Mouse (Mus musculus) midbrain, embryonic 10.5 days (tissue): Measurements from ENCODE around the gene Plekha3. TPM values are rescaled to one million over a fixed set of nuclear protein-coding genes. Genes with fewer than 3 reads are reported as not detected.

Source experiments
- DNase-seq: peaks from one replicate; pipeline ENCODE4 v3.0.0-alpha.2; 2017; ENCODE audit warnings: low spot score
- H3K27ac ChIP-seq: fragments of 300-500 bp; sonication (generic); replicated peaks from 2 replicates; pipeline ENCODE4 v1.5.1; 2016; ENCODE audit warnings: mild to moderate bottlenecking
- H3K27me3 ChIP-seq: fragments of 300-500 bp; sonication (generic); 2 replicates; pipeline ENCODE4 v1.6.1; 2016; ENCODE audit warnings: low read depth, mild to moderate bottlenecking; ENCODE audit not compliant: poor library complexity, severe bottlenecking
- H3K36me3 ChIP-seq: fragments of 300-500 bp; sonication (generic); 2 replicates; pipeline ENCODE4 v1.6.1; 2016; ENCODE audit warnings: mild to moderate bottlenecking, moderate library complexity
- H3K4me1 ChIP-seq: fragments of 300-500 bp; sonication (generic); 2 replicates; pipeline ENCODE4 v1.6.1; 2016
- H3K4me3 ChIP-seq: fragments of 300-500 bp; sonication (generic); 2 replicates; pipeline ENCODE4 v1.5.1; 2016; ENCODE audit warnings: mild to moderate bottlenecking, moderate library complexity
- H3K9me3 ChIP-seq: fragments of 300-500 bp; sonication (generic); replicated peaks from 2 replicates; pipeline ENCODE4 v1.6.1; 2016; ENCODE audit warnings: mild to moderate bottlenecking
- WGBS: fragments of 180-500 bp; shearing (Covaris S2); methylation state at CpG from one replicate; pipeline ENCODE4 v1.1.7; 2016; 5-methylcytosine and 5-hydroxymethylcytosine counted together
- polyA plus RNA-seq: library from polyadenylated mRNA; unstranded; fragments of >200 nt; fragmentation: Nextera tagmentation; extraction: Ambion mirVana; gene quantifications from 2 replicates; pipeline ENCODE4 v1.2.1, GENCODE M21; 2016

Plekha3 gene
- polyA plus RNA-seq, 1 experiment from 2014 or later: 4.9 TPM

DNA sequence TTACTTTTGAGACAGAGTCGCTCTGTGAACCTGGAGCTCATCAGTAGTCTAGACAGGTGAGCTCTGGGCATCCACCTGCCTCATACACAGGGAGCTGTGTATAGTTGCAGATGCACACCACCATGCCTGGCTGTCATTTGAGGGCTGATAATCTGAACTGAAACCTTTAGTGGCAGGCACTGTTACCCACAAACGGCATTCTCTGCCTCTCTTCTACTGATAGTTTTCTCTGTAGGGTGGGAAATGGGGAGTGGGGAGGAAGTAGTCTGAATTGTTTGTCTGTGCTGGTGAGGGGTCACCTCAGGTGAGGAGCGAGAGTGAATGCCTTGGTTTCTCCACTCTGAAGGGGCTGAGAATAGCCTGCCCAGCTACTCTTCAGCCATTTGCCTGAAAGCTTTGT is 12.5 kb downstream of the Plekha3 start:
- Histone ChIP-seq H3K9me3 (no peaks in the 10 kb centered on the region), H3K27me3 (no peaks in the 10 kb centered on the region), H3K36me3 (peaks cover 90% of the 10 kb centered on the region), H3K27ac (no peak overlapping the region), H3K4me3 (no peak overlapping the region), H3K4me1 (no peaks in the 10 kb centered on the region)
- DNase-seq: no peak
- WGBS: 93% methylated on average over 3 of the region's 3 CpGs

DNA sequence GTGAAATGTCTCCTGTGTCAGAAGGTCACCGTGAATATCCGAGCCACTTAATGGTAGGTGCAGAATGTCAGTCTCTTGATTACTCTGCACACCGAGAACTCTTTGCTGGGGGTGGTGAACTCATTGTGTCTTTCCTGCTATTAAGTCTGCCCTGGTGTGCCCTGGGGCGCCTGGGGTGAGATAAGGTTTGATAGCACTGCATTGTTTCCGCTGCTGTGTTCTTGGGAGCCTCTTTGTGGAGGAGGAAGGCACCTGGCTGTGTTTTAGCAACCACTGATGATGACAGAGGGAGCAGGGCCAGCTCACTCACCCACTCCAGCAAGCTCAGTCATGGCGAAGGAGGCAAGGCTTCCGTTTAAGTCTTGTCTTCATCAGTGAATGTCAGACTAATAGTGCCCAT is 13.1 kb downstream of the Plekha3 start:
- peaks cover 90% of the 10 kb centered on the region for H3K36me3 ChIP-seq
- WGBS: 84% methylated on average over 7 of the region's 7 CpGs
- H3K4me3 ChIP-seq: no peak overlapping the region
- no peak for DNase-seq
- no peaks in the 10 kb centered on the region for H3K4me1 ChIP-seq
- no peaks in the 10 kb centered on the region for H3K9me3 ChIP-seq
- H3K27ac ChIP-seq: no peak overlapping the region
- H3K27me3 ChIP-seq: no peaks in the 10 kb centered on the region

DNA sequence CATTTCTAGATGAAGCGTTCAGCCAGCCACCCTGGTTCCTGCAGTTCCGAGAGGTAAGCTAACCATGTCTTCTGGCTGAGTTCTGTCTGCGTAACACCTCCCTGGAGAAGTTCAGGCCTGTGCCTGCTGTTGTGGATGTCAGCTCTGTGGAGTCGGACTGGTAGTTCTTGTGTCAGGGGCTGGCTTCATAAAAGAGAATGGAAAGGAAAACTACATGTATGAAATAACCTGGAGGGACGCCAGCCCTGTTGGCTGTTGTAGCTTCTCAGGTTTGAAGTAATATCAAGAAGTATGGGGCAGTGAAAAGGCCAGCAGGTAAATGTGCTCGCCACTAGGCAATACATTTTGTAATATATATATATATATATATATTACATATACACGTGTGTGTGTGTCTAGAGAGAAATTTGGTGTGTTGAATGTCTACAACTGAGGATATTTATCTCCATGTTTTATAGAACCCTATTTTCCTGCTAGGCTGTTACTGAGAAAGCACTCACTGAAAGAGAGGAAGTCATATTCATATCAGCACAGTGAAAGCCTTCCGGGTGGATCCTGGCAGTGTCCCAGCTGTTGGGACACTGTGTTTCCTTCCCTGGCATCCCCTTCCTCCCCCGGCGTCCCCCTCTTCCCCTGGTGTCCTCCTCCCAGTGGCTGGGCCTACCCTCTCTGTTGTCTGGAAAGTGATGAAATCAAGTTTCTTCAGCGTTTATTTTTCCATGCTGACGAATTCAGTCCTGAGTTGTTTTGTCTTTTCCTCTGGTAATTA is 15.5 kb downstream of the Plekha3 start:
- no peaks in the 10 kb centered on the region for H3K9me3 ChIP-seq
- WGBS: 90% methylated on average over 12 of the region's 12 CpGs
- H3K4me3 ChIP-seq: no peak overlapping the region
- DNase-seq: no peak
- H3K36me3 ChIP-seq: peaks cover 90% of the 10 kb centered on the region
- H3K27ac ChIP-seq: no peak overlapping the region
- no peaks in the 10 kb centered on the region for H3K4me1 ChIP-seq
- no peaks in the 10 kb centered on the region for H3K27me3 ChIP-seq

DNA sequence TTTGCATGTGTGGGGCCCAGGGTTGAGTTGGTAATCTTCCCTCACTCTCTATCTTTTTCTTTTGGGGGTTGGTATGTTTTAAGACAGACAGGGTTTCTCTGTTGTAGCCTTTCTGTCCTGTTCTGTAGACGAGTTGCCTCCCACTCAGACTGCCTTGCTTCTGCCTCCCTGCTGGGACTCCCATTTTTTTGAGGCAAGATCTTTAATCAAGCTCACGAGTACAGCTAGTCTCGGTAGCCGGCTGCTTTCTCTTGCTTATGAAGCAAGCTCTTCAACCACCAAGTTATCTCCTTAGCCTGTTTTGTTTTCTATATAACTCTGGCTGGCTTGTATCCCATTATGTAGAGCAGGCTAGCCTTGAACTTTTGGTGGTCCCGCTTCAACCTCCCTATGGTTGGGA is 18.7 kb downstream of the Plekha3 start:
- Histone ChIP-seq H3K4me3 (no peak overlapping the region), H3K4me1 (no peaks in the 10 kb centered on the region), H3K36me3 (peaks cover 82% of the 10 kb centered on the region), H3K27me3 (no peaks in the 10 kb centered on the region), H3K9me3 (no peaks in the 10 kb centered on the region), H3K27ac (no peak overlapping the region)
- DNase-seq: no peak
- 86% methylated on average over 5 of the region's 5 CpGs for WGBS

DNA sequence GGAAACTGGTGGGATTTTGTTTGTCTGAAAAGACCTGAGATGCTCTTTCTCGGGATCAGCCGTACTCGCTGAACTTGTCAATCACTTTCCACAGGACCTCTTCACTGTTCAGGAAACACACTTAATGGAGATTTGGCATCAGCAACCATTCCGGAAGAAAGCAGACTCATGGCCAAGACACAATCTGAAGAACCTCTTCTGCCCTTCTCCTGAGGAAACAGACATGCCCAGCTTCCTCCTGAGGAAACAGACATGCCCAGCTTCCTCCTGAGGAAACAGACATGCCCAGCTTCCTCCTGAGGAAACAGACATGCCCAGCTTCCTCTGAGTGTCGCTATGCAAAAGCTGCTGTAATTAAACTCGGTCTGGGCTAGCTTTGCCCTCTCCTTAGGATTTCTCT is 20.2 kb downstream of the Plekha3 start:
- Histone ChIP-seq H3K27me3 (no peaks in the 10 kb centered on the region), H3K9me3 (no peaks in the 10 kb centered on the region), H3K4me3 (no peak overlapping the region), H3K4me1 (no peaks in the 10 kb centered on the region), H3K36me3 (peaks cover 77% of the 10 kb centered on the region), H3K27ac (no peak overlapping the region)
- WGBS: 90% methylated on average over 6 of the region's 6 CpGs
- DNase-seq: no peak

DNA sequence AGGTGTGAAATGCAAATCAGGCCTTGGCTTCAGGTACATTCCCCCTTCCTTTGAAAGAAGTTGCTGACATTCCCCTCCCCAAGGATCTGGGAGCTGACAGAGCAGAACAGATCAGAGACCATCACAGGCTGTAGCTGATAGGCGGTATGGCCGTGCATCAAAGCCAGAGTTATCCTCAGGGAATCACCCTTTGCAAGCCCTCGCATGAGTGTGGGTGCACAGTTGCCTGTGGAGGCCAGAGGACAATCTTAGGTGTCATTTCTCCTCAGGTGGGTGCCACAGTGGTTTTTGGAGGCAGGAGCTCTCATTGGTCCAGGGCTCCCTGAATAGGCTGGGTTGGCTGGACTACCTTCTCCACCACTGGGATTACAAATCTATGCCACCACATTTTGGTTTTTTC is 27.1 kb downstream of the Plekha3 start:
- WGBS: 91% methylated on average over 3 of the region's 3 CpGs
- Histone ChIP-seq H3K4me3 (no peak overlapping the region), H3K9me3 (no peaks in the 10 kb centered on the region), H3K4me1 (no peaks in the 10 kb centered on the region), H3K27ac (no peak overlapping the region), H3K36me3 (peaks cover 10% of the 10 kb centered on the region), H3K27me3 (no peaks in the 10 kb centered on the region)
- no peak for DNase-seq

DNA sequence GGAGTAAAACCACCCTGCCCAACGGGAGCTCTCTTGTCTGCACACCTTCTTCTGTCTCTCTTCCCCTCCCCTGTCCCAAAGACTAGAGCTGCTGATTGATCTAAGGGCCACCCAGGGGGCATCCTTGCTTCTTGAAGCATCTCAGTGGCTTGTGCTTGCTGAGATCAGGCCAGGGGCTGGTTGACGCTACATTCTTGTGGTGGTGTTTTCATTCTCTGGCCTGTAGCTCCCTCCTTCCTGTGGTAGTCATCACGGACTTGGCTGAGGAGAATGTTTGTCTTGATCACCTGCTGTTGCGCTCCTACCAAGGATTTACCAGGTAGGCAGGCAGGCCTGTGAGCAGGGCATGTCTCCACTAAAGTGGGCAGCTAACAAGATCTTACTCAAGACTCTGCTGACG is 27.7 kb downstream of the Plekha3 start:
- Histone ChIP-seq H3K27ac (no peak overlapping the region), H3K36me3 (peaks cover 5% of the 10 kb centered on the region), H3K4me3 (no peak overlapping the region), H3K9me3 (no peaks in the 10 kb centered on the region), H3K27me3 (no peaks in the 10 kb centered on the region), H3K4me1 (no peaks in the 10 kb centered on the region)
- 89% methylated on average over 5 of the region's 5 CpGs for WGBS
- DNase-seq: no peak

DNA sequence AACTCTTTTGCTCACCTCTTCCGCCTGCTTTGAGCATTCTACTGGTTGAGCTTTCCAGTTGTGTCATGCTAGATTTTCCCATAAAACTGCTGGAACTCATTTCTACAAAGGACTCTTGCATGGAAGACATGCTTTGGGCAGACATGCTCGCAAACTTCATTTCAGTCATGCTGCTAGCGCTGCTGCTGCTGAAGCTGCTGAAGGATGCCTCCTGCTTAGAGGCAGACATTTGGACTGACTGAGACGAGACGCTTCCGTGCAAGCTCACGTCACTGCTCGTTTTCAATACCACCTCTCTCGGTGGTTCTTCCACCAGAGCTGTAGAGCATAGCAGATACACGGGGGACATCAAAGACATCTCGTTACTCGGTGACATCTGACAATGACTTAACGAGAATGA is 30.6 kb downstream of the Plekha3 start:
- peaks cover 16% of the 10 kb centered on the region for H3K36me3 ChIP-seq
- no peak overlapping the region for H3K27ac ChIP-seq
- no peak for DNase-seq
- H3K4me1 ChIP-seq: no peaks in the 10 kb centered on the region
- no peaks in the 10 kb centered on the region for H3K27me3 ChIP-seq
- no peak overlapping the region for H3K4me3 ChIP-seq
- WGBS: 91% methylated on average over 13 of the region's 13 CpGs
- peaks cover 15% of the 10 kb centered on the region for H3K9me3 ChIP-seq

DNA sequence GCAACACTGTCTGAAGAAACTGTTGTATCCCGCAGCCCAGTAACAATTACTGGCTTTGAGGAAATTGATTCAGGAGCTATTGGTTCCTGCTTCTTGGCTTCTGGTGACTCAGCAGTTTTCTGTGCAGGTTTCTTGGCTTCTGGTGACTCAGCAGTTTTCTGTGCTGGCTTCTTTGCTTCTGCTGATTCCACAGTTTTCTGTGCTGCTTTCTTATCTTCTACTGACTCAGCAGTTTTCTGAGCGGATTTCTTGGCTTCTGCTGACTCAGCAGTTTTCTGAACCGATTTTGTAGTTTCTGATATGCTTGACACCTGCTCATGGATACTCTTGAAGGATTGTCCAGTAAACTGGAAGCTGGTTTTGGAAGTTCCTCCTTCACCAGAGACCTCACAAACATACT is 33.4 kb downstream of the Plekha3 start:
- H3K9me3 ChIP-seq: peaks cover 29% of the 10 kb centered on the region
- no peaks in the 10 kb centered on the region for H3K4me1 ChIP-seq
- H3K27ac ChIP-seq: no peak overlapping the region
- H3K4me3 ChIP-seq: no peak overlapping the region
- H3K36me3 ChIP-seq: peaks cover 25% of the 10 kb centered on the region
- 90% methylated on average over 3 of the region's 3 CpGs for WGBS
- no peak for DNase-seq
- H3K27me3 ChIP-seq: no peaks in the 10 kb centered on the region

DNA sequence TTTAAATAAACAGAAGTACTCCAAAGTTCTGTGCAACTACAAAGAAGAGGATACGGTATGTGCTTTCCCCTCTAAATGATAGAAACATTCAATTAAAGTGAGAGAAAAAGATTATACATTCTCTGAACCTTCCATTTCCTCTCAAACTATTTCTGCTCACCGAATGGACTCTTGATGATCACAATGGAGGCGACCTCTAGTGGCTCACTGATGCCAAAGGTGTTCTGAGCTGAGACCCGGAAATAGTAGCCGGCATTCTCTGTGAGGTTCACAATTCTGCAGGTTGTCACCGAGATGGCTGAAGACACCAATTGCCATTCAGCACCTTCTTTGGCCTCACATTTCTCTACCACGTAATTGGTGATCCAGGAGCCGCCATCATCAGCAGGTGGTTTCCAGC is 39.9 kb downstream of the Plekha3 start:
- no peak for DNase-seq
- Histone ChIP-seq H3K4me3 (no peak overlapping the region), H3K27me3 (no peaks in the 10 kb centered on the region), H3K9me3 (peaks cover 27% of the 10 kb centered on the region), H3K36me3 (peaks cover 16% of the 10 kb centered on the region), H3K27ac (no peak overlapping the region), H3K4me1 (no peaks in the 10 kb centered on the region)
- WGBS: 76% methylated on average over 8 of the region's 8 CpGs

DNA sequence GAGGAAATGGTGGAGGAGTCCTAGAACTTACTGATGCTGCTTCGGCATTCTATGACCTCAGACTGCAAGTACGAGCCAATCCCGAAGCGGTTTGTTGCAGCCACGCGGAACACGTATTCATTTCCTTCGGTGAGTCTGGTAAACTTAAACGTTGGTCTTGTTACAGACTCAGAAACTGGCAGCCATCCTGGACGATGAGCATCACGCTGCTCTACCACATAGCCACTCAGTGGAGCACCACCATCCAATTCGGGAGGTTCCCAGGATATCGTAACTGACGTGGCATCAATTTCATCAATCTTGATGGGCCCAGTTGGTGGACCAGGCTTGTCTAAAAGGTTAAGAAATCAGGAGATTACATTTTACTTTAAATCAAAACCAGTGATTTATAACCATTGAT is 44.6 kb downstream of the Plekha3 start:
- Histone ChIP-seq H3K27me3 (no peaks in the 10 kb centered on the region), H3K4me1 (no peaks in the 10 kb centered on the region), H3K27ac (no peak overlapping the region), H3K9me3 (peaks cover 9% of the 10 kb centered on the region; the same call in 1 of the 2 replicates), H3K4me3 (no peak overlapping the region), H3K36me3 (no peaks in the 10 kb centered on the region)
- no peak for DNase-seq
- 98% methylated on average over 14 of the region's 14 CpGs for WGBS
